Mouse (Mus musculus) embryonic fibroblast, embryonic 13.5 days (primary cell): ENCODE results near the gene Med13l.

Source experiments
- CTCF ChIP-seq: IDR thresholded peaks from 2 replicates; pipeline ENCODE4 v1.5.1; 2011; ENCODE audit warnings: mild to moderate bottlenecking, control low read depth, low read length, moderate library complexity, borderline replicate concordance; ENCODE audit not compliant: insufficient read depth
- POLR2A ChIP-seq: IDR thresholded peaks from 2 replicates; pipeline ENCODE4 v1.6.1; 2011; ENCODE audit warnings: low read depth, mild to moderate bottlenecking, control low read depth, low read length, moderate library complexity

DNA sequence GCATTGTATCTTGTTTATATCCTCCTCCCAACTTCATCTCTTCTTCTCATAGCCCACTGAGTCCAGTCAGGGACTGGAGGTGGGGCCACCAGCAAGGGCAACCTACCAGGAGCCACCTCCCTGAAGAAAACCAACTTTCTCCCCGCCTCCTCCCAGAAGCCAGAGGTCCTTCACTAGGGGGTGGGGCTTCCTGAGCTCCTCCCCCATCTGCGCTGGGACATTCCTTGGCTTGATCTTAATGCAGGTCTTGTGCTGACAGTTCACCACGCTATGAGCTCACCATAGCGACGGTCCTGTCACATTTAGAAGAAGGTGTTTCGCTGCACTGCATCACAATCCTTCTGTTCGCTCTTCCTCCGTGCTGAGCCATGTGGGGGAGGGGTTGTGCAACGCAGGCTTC, 229.3 kb downstream of the Med13l start:
- TF ChIP-seq CTCF: no peak
- TF ChIP-seq POLR2A: no peak
